Mouse (Mus musculus) stomach, embryonic 15.5 days (tissue): ENCODE results near the gene Frmd6. TPM values are rescaled to one million over a fixed set of nuclear protein-coding genes. Genes with fewer than 3 reads are reported as not detected.

ENCODE experiments used
- ATAC-seq: fragments of 200-750 bp; cut with Nextera tagmentation; 2 replicates; pipeline ENCODE4 v1.8.0; 2017; ENCODE audit warnings: low read depth, moderate number of reproducible peaks, moderate TSS enrichment; ENCODE audit not compliant: insufficient read depth, low FRiP score
- H3K27ac ChIP-seq: fragments of 300-500 bp; sonication (generic); 2 replicates; pipeline ENCODE4 v1.5.1; 2015; ENCODE audit warnings: mild to moderate bottlenecking, inconsistent platforms
- H3K27me3 ChIP-seq: fragments of 300-500 bp; sonication (generic); replicated peaks from 2 replicates; pipeline ENCODE4 v1.6.1; 2015; ENCODE audit warnings: inconsistent platforms
- H3K36me3 ChIP-seq: fragments of 300-500 bp; sonication (generic); 2 replicates; pipeline ENCODE4 v1.6.1; 2015; ENCODE audit warnings: inconsistent platforms
- H3K4me1 ChIP-seq: fragments of 300-500 bp; sonication (generic); 2 replicates; pipeline ENCODE4 v1.6.1; 2015; ENCODE audit warnings: inconsistent platforms
- H3K4me2 ChIP-seq: fragments of 300-500 bp; sonication (generic); 2 replicates; pipeline ENCODE4 v1.6.1; 2015; ENCODE audit warnings: mild to moderate bottlenecking, inconsistent platforms
- H3K4me3 ChIP-seq: fragments of 300-500 bp; sonication (generic); replicated peaks from 2 replicates; pipeline ENCODE4 v1.5.1; 2015; ENCODE audit warnings: inconsistent platforms
- H3K9ac ChIP-seq: fragments of 300-500 bp; sonication (generic); 2 replicates; pipeline ENCODE4 v1.6.1; 2015; ENCODE audit warnings: inconsistent platforms
- H3K9me3 ChIP-seq: fragments of 300-500 bp; sonication (generic); 2 replicates; pipeline ENCODE4 v1.6.1; 2016; ENCODE audit warnings: inconsistent platforms
- WGBS: fragments of 180-500 bp; shearing (Covaris S2); methylation state at CpG from one replicate; pipeline ENCODE4 v1.1.7; 2015; 5-methylcytosine and 5-hydroxymethylcytosine counted together
- polyA plus RNA-seq: library from polyadenylated mRNA; unstranded; fragments of >200 nt; fragmentation: Nextera tagmentation; extraction: Ambion mirVana; gene quantifications from 2 replicates; pipeline ENCODE4 v1.2.1, GENCODE M21; 2015

Gene Frmd6
- polyA plus RNA-seq, 1 experiment from 2014 or later = 25.0 TPM

DNA sequence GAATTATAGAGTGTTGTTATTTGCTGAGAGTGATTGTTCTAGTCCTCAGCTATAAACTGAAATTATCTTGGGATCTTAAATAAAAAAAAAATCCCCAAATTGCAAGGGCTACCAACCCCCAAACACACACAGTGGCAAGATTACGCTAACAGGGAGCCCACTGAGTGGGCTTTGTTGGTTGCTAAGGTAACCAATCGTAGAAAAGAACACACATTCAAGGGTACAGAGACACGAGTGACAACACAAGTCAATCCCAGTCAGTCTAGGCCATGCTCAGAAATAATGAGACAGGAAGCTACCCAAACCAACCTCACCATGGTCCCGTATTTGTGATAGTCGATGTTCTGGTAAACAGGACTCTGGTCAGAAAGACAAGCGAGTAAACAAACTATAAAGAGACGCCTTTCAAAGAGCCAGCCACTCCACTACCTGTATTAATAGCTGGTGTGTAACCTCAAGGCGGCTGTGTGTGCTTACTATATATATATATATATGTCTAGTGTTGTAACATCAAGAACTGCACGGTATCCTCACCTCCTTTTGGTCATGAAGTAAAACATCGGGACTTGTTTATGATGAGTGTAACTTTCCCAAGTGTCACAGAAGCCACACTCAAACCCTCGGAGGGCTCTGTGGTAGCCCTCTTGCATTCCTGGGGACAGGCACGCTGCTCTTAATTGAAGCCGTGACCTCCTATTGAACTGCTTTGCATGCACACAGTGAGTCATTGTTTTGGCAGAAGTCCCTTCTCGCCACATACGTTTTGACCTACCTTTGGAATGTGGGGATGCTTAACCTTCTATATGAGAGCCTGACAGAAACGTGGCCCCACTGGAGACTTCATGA is 30.5 kb upstream of the Frmd6 start:
- no peak for ATAC-seq
- H3K36me3 ChIP-seq = no peaks in the 10 kb centered on the region
- H3K9me3 ChIP-seq = no peaks in the 10 kb centered on the region
- no peak overlapping the region for H3K4me3 ChIP-seq
- H3K27me3 ChIP-seq = no peaks in the 10 kb centered on the region
- H3K27ac ChIP-seq = no peak overlapping the region
- 51% methylated on average over 16 of the region's 16 CpGs for WGBS
- H3K4me2 ChIP-seq = no peak overlapping the region
- H3K9ac ChIP-seq = no peak overlapping the region
- H3K4me1 ChIP-seq = peaks cover 18% of the 10 kb centered on the region

DNA sequence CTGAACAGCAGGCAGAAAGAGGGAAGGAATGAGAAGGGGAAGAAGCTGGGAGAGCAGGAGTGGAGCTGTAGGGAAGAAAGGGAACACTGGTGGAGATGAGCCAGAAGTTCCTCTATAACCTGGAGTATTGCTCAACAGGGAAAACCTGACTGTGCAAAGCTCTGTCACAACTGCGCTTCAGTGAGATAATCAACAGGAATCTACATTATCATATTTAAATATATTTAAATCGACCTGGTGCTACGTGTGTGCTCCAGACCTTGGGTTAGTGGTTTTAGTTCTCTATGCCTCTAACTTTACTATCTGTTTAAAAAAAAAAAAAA is 30.0 kb upstream of the Frmd6 start:
- no peaks in the 10 kb centered on the region for H3K27me3 ChIP-seq
- no peak overlapping the region for H3K4me2 ChIP-seq
- 74% methylated on average over 3 of the region's 3 CpGs for WGBS
- no peak for ATAC-seq
- no peak overlapping the region for H3K9ac ChIP-seq
- H3K4me1 ChIP-seq = peaks cover 18% of the 10 kb centered on the region
- no peaks in the 10 kb centered on the region for H3K9me3 ChIP-seq
- H3K4me3 ChIP-seq = no peak overlapping the region
- H3K27ac ChIP-seq = no peak overlapping the region
- no peaks in the 10 kb centered on the region for H3K36me3 ChIP-seq

DNA sequence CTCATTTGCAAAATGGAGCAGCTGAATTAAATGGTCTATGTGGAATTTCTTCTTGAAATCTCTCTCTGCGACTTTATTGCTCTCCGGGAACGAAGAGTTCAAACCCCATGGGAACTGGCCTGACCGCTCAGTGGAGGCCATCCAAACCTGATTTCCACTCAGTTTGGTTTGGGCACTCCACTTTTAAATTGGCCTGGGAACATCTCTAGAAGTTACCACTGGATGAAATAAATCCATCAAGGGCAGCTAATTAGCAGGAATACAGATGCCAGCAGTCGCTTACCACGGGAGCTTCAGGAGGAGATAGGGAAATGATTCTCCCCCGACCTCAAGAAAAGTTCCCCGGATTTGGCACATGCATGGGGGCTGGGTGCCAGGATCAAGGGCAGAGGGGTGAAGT is 26.8 kb upstream of the Frmd6 start:
- 62% methylated on average over 8 of the region's 8 CpGs for WGBS
- no peak for ATAC-seq

DNA sequence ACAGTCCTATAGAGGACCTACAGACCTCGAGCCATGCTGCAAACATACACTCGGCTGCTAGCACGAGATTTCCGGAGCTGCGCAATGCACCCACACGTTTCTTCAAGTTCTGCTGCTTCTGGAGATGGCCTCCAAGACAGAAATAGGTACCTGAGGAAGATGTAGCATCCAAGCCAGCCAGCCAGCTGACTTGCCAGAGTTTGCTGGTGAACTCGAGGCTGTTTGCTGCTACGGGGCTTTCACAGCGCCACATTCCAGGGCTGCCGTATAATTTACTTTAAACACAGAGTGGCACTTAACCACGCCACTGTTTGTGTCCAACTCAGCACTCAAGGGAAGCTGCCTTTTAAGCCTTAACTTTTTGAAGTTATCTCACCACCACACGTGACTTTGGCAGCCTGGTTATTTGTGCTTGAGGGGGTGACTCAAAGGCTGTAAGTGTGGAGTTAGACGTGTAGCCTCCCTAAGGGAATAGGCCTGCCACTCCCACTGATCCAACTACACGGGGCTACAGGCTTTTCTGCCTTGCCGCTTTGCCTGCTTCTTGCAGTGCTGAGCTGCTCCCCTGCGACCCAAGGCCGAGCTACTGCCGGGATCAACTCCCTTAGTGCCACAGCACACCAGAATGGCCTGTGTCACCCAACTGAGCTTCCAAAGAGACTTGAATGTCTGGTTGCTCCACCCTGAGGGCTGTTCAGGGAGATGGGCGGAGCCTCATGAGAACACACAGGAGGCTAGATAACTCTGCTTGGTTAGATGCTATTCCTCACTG is 25.9 kb upstream of the Frmd6 start:
- peaks cover 18% of the 10 kb centered on the region for H3K4me1 ChIP-seq
- H3K9me3 ChIP-seq = no peaks in the 10 kb centered on the region
- no peak overlapping the region for H3K9ac ChIP-seq
- ATAC-seq = peak; percentile 83
- peak overlapping the region; percentile 80 for H3K27ac ChIP-seq
- H3K4me2 ChIP-seq = peak overlapping the region; percentile 37
- 30% methylated on average over 19 of the region's 19 CpGs for WGBS
- no peaks in the 10 kb centered on the region for H3K36me3 ChIP-seq
- no peak overlapping the region for H3K4me3 ChIP-seq
- no peaks in the 10 kb centered on the region for H3K27me3 ChIP-seq

More for the DNA sequence above, 26.8 kb upstream of the Frmd6 start:
- Histone ChIP-seq H3K4me3 (no peak overlapping the region), H3K4me2 (no peak overlapping the region), H3K27ac (no peak overlapping the region), H3K9me3 (no peaks in the 10 kb centered on the region), H3K4me1 (peaks cover 18% of the 10 kb centered on the region), H3K27me3 (no peaks in the 10 kb centered on the region), H3K9ac (no peak overlapping the region), H3K36me3 (no peaks in the 10 kb centered on the region)

GRCm38 (mm10) chr12:70800086-70800485 is 25.2 kb upstream of the Frmd6 start:
- no peak overlapping the region for H3K9ac ChIP-seq
- no peak overlapping the region for H3K4me2 ChIP-seq
- no peaks in the 10 kb centered on the region for H3K36me3 ChIP-seq
- H3K4me1 ChIP-seq = peaks cover 16% of the 10 kb centered on the region
- no peaks in the 10 kb centered on the region for H3K9me3 ChIP-seq
- H3K27me3 ChIP-seq = no peaks in the 10 kb centered on the region
- 73% methylated on average over 8 of the region's 8 CpGs for WGBS
- ATAC-seq = no peak
- H3K27ac ChIP-seq = no peak overlapping the region
- H3K4me3 ChIP-seq = no peak overlapping the region

GRCm38 (mm10) chr12:70801361-70801760 is 24.0 kb upstream of the Frmd6 start:
- ATAC-seq = no peak
- H3K4me3 ChIP-seq = no peak overlapping the region
- 62% methylated on average over 8 of the region's 8 CpGs for WGBS
- no peaks in the 10 kb centered on the region for H3K27me3 ChIP-seq
- no peaks in the 10 kb centered on the region for H3K9me3 ChIP-seq
- H3K27ac ChIP-seq = no peak overlapping the region
- no peak overlapping the region for H3K4me2 ChIP-seq
- H3K9ac ChIP-seq = no peak overlapping the region
- peaks cover 14% of the 10 kb centered on the region for H3K4me1 ChIP-seq
- no peaks in the 10 kb centered on the region for H3K36me3 ChIP-seq

DNA sequence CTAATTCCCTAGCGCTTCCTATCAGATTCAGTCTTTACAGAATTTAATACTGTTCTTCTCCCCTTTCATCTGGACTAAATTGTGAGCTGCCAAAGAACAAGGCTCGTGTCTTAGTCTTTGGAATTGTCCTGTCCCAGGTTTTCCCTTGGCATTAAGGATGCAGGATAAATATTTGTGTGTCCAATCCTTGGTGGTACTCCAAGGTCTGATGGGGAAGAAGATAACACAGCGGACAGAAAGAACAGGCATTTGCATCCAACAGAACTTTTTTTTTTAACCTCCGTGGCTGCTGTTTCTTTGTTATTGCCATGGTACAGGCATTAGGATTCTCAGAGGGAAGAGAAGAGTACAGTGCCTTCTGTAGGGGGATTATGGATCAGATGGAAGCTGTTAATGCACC is 21.8 kb upstream of the Frmd6 start:
- Histone ChIP-seq H3K9me3 (no peaks in the 10 kb centered on the region), H3K27ac (no peak overlapping the region), H3K4me3 (no peak overlapping the region), H3K4me2 (no peak overlapping the region), H3K36me3 (no peaks in the 10 kb centered on the region), H3K9ac (no peak overlapping the region), H3K27me3 (no peaks in the 10 kb centered on the region), H3K4me1 (peaks cover 13% of the 10 kb centered on the region)
- WGBS = 61% methylated on average over 4 of the region's 4 CpGs
- no peak for ATAC-seq

GRCm38 (mm10) chr12:70804989-70805388 is 20.3 kb upstream of the Frmd6 start:
- ATAC-seq = no peak
- WGBS = 64% methylated on average over 2 of the region's 2 CpGs
- Histone ChIP-seq H3K9ac (no peak overlapping the region), H3K27me3 (no peaks in the 10 kb centered on the region), H3K4me2 (no peak overlapping the region), H3K27ac (no peak overlapping the region), H3K36me3 (no peaks in the 10 kb centered on the region), H3K4me3 (no peak overlapping the region), H3K9me3 (no peaks in the 10 kb centered on the region), H3K4me1 (no peaks in the 10 kb centered on the region)

DNA sequence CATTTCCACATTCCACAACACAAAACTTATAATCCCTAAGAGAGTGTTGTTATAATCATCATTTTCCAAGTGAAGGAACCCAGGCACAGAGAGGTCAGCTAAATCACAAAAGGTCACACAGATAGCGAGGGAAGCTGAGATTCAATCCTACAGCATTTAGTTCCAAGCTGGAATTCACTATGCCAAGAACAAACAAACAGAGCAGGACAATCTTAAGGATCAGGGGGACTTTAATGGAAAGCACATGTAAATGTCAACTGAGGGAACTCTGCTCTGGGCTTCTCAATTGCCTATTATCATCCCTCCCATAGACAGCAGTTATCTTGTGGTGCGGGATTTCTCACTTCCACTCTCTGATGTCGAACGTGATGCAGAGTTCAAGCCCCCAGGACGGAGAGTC is 17.8 kb upstream of the Frmd6 start:
- H3K4me3 ChIP-seq = no peak overlapping the region
- no peak overlapping the region for H3K27ac ChIP-seq
- no peaks in the 10 kb centered on the region for H3K27me3 ChIP-seq
- H3K4me1 ChIP-seq = peaks cover 6% of the 10 kb centered on the region; the same call in 1 of the 2 replicates
- no peak overlapping the region for H3K4me2 ChIP-seq
- 42% methylated on average over 5 of the region's 5 CpGs for WGBS
- no peak overlapping the region for H3K9ac ChIP-seq
- H3K9me3 ChIP-seq = no peaks in the 10 kb centered on the region
- H3K36me3 ChIP-seq = no peaks in the 10 kb centered on the region
- ATAC-seq = no peak

DNA sequence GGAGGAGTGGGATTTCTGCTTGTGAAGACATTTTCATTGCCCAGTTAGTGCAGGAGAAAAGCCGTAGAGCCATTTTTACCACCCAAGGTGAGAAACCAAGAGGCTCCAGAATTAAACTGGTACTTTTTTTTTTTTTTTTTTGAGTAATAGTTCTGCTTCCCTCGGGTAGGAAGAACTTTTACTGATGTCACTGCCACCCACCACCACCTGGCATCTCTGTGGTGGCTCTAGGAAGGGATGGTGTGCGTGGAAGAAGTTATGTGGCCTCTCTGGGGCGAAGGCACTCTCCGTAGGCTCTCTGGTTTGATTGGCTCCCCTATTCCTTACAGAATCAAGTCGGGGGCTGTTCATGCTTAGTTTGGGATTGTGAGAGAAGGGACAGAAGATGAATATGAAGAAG is 17.3 kb upstream of the Frmd6 start:
- no peak overlapping the region for H3K9ac ChIP-seq
- ATAC-seq = no peak
- H3K27ac ChIP-seq = no peak overlapping the region
- H3K4me1 ChIP-seq = peaks cover 6% of the 10 kb centered on the region; the same call in 1 of the 2 replicates
- H3K9me3 ChIP-seq = no peaks in the 10 kb centered on the region
- no peak overlapping the region for H3K4me3 ChIP-seq
- no peaks in the 10 kb centered on the region for H3K36me3 ChIP-seq
- no peaks in the 10 kb centered on the region for H3K27me3 ChIP-seq
- 66% methylated on average over 6 of the region's 6 CpGs for WGBS
- no peak overlapping the region for H3K4me2 ChIP-seq

- Histone ChIP-seq H3K27ac (no peak overlapping the region), H3K4me3 (no peak overlapping the region), H3K27me3 (no peaks in the 10 kb centered on the region), H3K4me1 (peaks cover 6% of the 10 kb centered on the region; the same call in 1 of the 2 replicates), H3K9ac (no peak overlapping the region), H3K9me3 (no peaks in the 10 kb centered on the region), H3K36me3 (no peaks in the 10 kb centered on the region), H3K4me2 (no peak overlapping the region)
- 75% methylated on average over 2 of the region's 2 CpGs for WGBS
- ATAC-seq = no peak
Measured at GRCm38 (mm10) chr12:70809957-70810356, 15.4 kb upstream of the Frmd6 start.

GRCm38 (mm10) chr12:70811772-70812171 is 13.5 kb upstream of the Frmd6 start:
- ATAC-seq = no peak; the same call in 1 of the 2 replicates
- WGBS = 40% methylated on average over 6 of the region's 6 CpGs
- Histone ChIP-seq H3K4me1 (peaks cover 6% of the 10 kb centered on the region; the same call in 1 of the 2 replicates), H3K4me3 (no peak overlapping the region), H3K4me2 (no peak overlapping the region), H3K9ac (no peak overlapping the region), H3K36me3 (no peaks in the 10 kb centered on the region), H3K27ac (peak overlapping the region; percentile 13; the same call in 1 of the 2 replicates), H3K9me3 (no peaks in the 10 kb centered on the region), H3K27me3 (no peaks in the 10 kb centered on the region)
